Mouse (Mus musculus) adrenal gland, postnatal 4 days (tissue): ENCODE results near the gene Gxylt2. TPM values are rescaled to one million over a fixed set of nuclear protein-coding genes. Genes with fewer than 3 reads are reported as not detected.

Experiments used
- DNase-seq, 2 experiments: peaks; one replicate each; pipeline ENCODE4 v3.0.0; 2021 to 2022; ENCODE audit warnings: low spot score in 2 of 2, mixed read lengths in 2 of 2
- total RNA-seq, 2 experiments: library from RNA; stranded (reverse); gene quantifications; 2 replicates each; pipeline ENCODE4 v1.2.3; 2021

The Gxylt2 gene
- total RNA-seq, 2 experiments from 2014 or later = 1.2 to 2.7 TPM

DNA sequence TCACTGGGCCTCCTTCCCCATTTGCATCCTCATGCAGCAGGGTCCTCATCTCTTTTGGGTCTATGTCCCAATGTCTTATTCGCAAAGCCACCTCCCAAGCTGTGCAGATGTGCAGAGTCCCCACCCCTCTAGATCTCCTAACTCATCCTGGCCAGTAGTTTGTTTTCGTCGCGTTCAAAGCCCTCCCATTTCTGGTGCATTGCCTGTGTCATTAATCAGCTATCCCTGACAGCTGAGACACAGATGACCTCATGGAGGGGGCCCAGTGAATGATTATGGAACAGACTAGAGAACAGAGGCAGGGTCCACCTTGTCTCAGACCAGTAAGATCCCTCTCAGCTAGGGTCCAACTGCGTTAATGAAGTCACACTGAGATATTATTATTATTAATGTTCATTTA is 6.3 kb downstream of the Gxylt2 start:
- no peak for DNase-seq

GRCm38 (mm10) chr6:100715296-100715828 is 10.8 kb downstream of the Gxylt2 start:
- DNase-seq = no peak

DNA sequence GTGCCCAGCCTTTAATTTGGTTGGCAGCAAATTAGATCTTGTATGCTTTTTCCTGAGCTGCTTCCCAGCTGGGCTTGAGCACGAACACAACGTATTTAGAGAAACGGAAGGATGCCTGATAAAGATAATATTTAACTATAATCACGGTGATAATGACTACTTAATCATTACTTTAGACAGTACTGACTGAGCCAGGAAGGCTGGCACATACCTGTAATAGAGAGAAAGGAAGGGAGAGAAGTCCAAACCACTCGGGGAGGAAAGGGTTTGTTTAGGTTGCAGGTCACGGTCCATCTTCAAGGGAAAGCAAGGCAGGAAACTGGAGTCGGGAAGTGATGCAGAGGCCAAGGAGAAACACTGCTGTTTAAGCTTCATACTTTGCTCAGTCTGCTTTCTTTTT is 11.6 kb downstream of the Gxylt2 start:
- no peak for DNase-seq

DNA sequence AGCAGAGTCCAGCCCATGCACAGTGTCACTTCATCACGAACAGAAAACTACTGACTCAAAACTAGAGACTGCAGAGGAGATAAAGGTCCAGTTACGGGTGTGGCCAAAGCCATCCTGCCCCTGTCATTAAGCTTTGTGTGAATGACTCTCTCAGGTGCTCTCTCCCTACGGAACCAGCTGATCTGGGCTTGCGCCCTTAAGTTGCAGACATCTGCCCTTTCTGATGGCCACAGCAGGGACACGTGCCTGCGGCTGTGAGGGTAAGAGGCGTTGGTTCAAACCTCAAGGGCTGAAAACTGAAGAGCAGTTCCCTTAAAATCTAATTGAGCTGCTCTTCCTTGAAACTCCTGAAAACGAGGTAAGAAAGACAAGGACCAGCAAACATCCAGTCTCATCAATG is 12.3 kb downstream of the Gxylt2 start:
- DNase-seq = no peak

GRCm38 (mm10) chr6:100720098-100720501 is 15.6 kb downstream of the Gxylt2 start:
- DNase-seq = no peak

DNA sequence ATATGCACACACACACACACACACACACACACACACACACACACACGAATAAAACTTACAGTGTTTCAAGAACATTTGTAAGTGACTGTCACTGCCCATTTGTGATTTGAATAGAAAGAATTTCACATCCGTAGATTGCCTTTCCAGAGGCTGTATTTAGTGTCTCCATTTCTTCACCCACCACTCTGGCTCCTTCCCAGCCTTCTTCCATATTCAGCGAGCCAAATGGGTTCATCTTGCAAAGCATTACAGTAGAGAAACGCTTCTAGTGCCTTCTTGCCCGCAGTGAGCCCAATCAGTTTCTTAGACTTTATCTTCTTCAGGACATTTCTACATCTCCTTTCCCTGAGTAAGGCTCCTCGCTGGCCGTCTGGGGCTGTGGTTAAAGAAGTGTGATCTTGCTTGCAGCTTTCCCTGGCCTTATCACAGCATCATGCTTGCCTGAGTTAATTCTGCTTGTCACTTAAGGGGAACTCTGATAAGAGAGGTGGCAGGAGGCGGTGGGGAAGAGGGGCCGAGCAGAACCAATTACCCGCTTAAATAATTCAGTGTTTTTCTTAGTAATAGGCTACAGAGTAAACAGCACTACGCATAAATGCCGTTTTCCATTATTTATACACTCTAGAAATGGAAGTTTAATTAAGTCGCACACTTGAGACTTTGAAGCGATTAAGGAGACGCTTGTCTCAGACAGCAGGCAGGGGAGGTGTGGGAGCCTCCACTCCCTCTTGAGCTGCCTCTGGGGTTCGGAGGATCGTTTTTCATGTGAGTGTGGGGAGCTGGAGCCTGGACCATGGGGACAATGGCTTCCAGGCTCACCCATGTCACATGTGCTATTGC is 16.6 kb downstream of the Gxylt2 start:
- DNase-seq = no peak

DNA sequence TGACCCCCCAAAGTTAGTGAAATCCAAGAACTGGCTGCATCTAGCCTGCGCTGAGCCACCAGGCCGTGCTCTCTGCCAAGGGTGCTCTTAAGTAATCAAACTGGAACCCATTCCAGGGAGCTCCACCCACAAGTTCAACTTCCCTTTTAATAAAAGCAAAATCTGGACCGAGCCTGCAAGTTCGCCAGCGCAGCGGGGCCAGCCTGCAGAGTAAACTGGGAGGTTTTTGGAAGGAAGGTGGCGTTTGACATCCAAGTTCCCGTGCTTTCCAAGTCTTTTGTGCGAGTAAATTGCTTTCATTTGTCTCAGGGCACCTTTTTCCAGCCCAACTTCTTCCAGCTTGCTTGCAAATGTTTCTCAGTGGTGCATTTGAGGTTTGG is 27.5 kb downstream of the Gxylt2 start:
- DNase-seq = no peak

DNA sequence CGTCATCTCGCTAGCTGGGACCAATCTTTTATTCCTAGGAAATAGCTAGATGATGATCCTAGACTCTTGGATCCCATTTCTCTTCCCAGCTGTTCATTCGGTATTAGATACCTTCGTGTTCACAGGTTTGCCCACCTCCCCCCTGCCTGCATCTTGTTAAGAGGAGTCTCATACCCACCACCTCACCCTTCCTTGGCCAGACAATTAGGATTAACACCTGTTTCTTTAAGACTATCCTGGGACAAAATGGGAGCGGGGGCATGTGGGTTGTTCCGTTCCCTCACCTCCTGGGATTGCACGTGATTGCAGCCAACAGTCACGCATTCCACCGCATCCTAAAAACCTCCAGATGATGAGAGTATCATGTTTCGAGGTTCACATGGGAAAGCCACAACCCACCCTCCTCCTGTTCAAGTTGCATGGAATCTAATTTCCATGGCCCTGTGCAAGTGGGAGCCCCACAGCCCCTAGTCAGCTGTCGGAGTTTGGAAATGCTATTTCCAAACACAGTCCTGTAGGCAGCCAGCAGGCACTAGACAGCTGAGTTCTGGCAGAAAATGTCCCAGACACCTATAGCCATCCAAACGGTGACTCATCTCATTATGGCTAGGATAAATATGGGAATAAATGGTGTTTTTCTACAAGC is 28.0 kb downstream of the Gxylt2 start:
- DNase-seq = no peak

DNA sequence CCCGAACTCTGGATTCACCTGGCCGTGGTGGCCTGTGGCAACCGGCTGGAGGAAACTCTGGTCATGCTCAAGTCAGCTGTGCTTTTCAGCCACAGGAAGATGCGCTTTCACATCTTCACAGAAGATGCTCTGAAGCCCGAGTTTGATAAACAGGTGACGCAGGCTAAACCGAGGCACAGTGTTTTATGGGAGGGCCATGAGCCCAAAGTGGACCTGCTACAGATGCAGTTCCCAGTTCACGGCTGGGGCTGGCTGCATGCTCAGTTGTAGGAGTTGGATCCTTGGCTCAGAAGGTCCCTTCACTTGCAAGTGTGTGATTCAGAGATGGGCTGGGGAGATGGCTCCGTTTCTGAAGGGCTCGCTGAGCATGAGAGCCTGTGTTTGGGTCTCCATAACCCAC is 28.7 kb downstream of the Gxylt2 start:
- no peak for DNase-seq

GRCm38 (mm10) chr6:100734321-100734720 is 29.8 kb downstream of the Gxylt2 start:
- no peak for DNase-seq

DNA sequence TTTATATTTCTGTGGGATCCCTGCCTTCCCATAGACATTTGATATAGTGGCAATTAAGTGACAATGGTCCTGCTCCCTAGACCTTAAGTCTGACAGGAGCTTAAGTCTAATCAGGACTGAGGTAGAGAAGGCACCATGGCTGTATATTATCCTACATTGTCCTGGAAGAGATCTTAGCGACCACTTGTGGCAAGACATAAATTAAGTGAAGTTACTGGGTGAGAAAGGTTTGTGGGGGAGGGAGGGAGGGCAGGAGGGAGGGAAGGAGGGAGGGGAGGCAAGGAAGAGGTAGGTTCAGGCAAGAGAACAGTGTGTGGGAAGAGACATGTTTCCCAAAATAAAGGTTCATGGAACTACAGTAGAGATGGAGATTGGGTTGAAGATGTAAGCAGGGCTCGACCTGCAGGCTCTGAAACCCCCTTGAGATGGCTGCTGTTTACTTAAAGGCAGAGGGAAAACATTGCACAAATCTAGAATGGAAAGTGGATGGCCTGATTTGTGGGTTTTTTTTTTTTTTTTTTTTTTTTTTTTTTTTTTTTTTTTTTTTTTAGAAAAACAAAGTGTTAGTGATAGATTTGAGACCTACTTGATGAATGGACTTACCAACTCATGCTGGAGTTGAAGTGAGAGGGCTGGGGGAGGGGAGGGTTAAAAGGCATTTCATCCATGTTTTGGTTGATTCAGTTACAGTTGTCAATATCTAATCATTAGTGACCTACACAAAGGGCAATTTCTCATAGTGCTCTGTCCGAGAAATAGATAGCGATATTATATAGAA is 54.1 kb downstream of the Gxylt2 start:
- DNase-seq = no peak

DNA sequence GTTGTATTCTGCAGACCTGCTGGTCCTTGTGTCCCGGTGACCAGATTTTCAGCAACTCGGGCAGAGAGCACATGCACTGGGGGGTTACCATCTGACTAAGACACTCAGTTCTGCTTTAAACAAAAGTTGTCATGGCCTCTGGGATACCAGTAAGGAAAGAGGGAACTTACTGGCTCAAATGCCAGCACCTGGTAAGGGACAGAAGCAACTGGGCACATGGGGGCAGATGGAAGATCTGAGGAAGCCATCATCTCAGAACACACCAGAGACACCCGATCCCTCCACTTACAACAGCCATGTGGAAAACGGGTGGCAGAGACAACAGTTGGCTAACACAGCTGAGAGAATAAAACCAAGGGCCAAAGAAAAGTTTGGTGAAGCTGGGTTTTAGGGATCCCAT is 63.2 kb downstream of the Gxylt2 start:
- DNase-seq = no peak

- no peak for DNase-seq
These were observed 71.5 kb downstream of the Gxylt2 start for GRCm38 (mm10) chr6:100775923-100776505.

DNA sequence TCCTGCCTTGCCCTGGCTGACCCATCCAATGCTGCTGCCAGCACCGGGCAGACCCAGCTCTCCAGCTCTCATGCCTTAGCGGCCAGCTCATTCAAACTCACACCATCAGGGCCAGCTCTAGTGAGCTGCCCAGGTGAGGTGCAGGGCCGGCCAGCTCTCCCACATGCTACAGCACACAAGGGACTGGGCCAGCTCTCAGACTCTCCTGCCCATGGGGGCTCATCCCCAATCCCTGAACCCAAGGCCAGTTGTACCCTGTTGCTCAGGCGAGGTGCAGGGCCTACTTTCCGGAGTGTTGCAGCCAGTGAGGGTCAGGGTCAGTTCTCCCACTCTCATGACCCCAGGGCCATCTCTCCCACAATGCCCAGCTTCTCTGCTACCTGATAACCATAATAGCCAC is 74.1 kb downstream of the Gxylt2 start:
- no peak for DNase-seq

- DNase-seq = no peak
These were observed 75.9 kb downstream of the Gxylt2 start for GRCm38 (mm10) chr6:100780421-100780820.

- no peak for DNase-seq
These were observed 77.1 kb downstream of the Gxylt2 start for GRCm38 (mm10) chr6:100781644-100782043.

- no peak for DNase-seq
These were observed 83.2 kb downstream of the Gxylt2 start for GRCm38 (mm10) chr6:100787726-100788125.

- DNase-seq = no peak
These were observed 84.6 kb downstream of the Gxylt2 start for GRCm38 (mm10) chr6:100789161-100789560.

DNA sequence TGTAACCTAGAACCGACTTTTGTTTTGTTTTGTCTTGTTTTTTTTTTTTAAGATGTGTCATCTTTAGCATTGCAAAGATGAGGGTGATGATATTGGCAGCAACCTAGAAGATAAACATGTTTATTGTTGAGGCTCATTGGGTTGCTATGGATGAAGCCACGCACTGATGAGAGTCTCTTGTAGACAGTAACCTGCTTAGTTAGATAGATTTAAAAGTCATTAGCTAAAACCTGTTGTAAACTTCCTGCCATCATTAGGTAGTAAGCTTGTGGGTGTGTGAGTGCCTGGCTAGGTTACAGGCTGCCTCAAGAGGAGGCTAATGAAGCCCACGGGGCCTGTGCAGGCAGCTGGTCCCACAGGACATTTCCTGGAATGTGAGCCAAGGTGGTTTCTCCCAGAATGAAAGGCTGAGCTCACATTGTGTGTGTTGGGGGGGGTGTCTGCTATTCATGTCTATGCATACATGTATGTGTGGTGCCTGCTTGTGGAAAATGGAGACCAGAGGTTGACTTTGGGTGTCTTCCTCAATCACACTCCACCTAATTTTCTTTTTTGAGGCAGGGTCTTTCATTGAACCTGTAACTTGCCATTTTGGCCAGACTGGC is 87.6 kb downstream of the Gxylt2 start:
- no peak for DNase-seq

- no peak for DNase-seq
These were observed 88.6 kb downstream of the Gxylt2 start for GRCm38 (mm10) chr6:100792973-100793769.
